Mouse (Mus musculus) myocyte (in vitro differentiated cells): ENCODE results near the gene Mgat2.
"Not testable (repeated sequence)": the region's sequence is repeated elsewhere in the genome, so short reads cannot be mapped to it uniquely, and the experiment has no call there.

Experiments
- MYOD1 ChIP-seq, 3 experiments: IDR thresholded peaks; one replicate each; pipeline ENCODE4 v1.6.1; 2011; ENCODE audit warnings: control low read depth in 2 of 3, low read depth in 2 of 3, mild to moderate bottlenecking in 2 of 3, moderate library complexity in 1 of 3; ENCODE audit not compliant: insufficient read length in 2 of 3, control insufficient read depth in 1 of 3
- POLR2A ChIP-seq: IDR thresholded peaks from one replicate; pipeline ENCODE4 v1.6.1; 2011; ENCODE audit warnings: low read depth, mild to moderate bottlenecking, control low read depth, moderate library complexity; ENCODE audit not compliant: insufficient read length
- USF1 ChIP-seq: IDR thresholded peaks from one replicate; pipeline ENCODE4 v1.6.1; 2011; ENCODE audit warnings: low read depth, mild to moderate bottlenecking, control low read depth, moderate library complexity

DNA sequence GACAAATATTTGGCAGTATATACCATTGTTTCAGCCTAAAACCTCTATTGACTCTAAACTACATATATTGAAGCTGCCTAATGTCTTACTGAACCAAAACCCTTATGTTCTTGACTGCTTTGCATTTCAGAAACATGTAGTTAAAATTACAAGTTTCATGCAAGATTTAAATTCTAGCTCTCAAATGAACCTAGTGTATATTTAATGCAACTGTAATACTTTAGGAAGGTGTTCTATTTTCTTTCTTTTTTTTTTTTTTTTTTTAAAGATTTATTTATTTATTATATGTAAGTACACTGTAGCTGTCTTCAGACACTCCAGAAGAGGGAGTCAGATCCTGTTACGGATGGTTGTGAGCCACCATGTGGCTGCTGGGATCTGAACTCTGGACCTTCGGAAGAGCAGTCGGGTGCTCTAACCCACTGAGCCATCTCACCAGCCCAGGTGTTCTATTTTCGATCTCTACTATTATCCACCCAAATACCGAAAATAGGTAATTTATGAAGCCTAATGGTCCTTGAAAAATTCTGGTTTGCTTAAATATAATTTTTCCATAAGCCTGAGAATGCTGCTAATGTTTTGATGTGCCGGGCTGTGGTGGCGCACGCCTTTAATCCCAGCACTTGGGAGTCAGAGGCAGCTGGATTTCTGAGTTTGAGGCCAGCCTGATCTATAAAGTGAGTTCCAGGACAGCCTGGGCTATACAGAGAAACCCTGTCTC is 16.9 kb upstream of the Mgat2 start:
- not testable (repeated sequence) for TF ChIP-seq MYOD1 (IDR thresholded peaks at IDR 0.05; ENCODE audit: control insufficient read depth in 1 of 3, insufficient read length in 2 of 3, low read depth in 2 of 3); USF1; POLR2A
